Mouse (Mus musculus) hindbrain, embryonic 12.5 days (tissue): ENCODE data around the gene Helz2. TPM values are rescaled to one million over a fixed set of nuclear protein-coding genes. Genes with fewer than 3 reads are reported as not detected.

ENCODE experiments used
- ATAC-seq: fragments of 200-750 bp; cut with Nextera tagmentation; 2 replicates; pipeline ENCODE4 v1.8.0; 2017; ENCODE audit warnings: moderate TSS enrichment; ENCODE audit not compliant: low FRiP score
- H3K27ac ChIP-seq: fragments of 300-500 bp; sonication (generic); 2 replicates; pipeline ENCODE4 v1.5.1; 2016; ENCODE audit warnings: mild to moderate bottlenecking
- H3K27me3 ChIP-seq: fragments of 300-500 bp; sonication (generic); 2 replicates; pipeline ENCODE4 v1.6.1; 2016; ENCODE audit warnings: mild to moderate bottlenecking
- H3K36me3 ChIP-seq: fragments of 300-500 bp; sonication (generic); 2 replicates; pipeline ENCODE4 v1.6.1; 2016; ENCODE audit warnings: mild to moderate bottlenecking
- H3K4me1 ChIP-seq: fragments of 300-500 bp; sonication (generic); 2 replicates; pipeline ENCODE4 v1.6.1; 2016
- H3K4me2 ChIP-seq: fragments of 300-500 bp; sonication (generic); replicated peaks from 2 replicates; pipeline ENCODE4 v1.6.1; 2016; ENCODE audit warnings: mild to moderate bottlenecking
- H3K4me3 ChIP-seq: fragments of 300-500 bp; sonication (generic); 2 replicates; pipeline ENCODE4 v1.5.1; 2016; ENCODE audit warnings: mild to moderate bottlenecking
- H3K9ac ChIP-seq: fragments of 300-500 bp; sonication (generic); 2 replicates; pipeline ENCODE4 v1.6.1; 2016; ENCODE audit warnings: mild to moderate bottlenecking, moderate library complexity
- H3K9me3 ChIP-seq: fragments of 300-500 bp; sonication (generic); replicated peaks from 2 replicates; pipeline ENCODE4 v1.6.1; 2016; ENCODE audit warnings: mild to moderate bottlenecking
- WGBS: fragments of 180-500 bp; shearing (Covaris S2); methylation state at CpG from one replicate; pipeline ENCODE4 v1.1.7; 2016; 5-methylcytosine and 5-hydroxymethylcytosine counted together
- polyA plus RNA-seq: library from polyadenylated mRNA; unstranded; fragments of >200 nt; fragmentation: Nextera tagmentation; extraction: Ambion mirVana; gene quantifications from 2 replicates; pipeline ENCODE4 v1.2.1, GENCODE M21; 2016

The Helz2 gene
- polyA plus RNA-seq, 1 experiment from 2014 or later = 0.81 TPM

DNA sequence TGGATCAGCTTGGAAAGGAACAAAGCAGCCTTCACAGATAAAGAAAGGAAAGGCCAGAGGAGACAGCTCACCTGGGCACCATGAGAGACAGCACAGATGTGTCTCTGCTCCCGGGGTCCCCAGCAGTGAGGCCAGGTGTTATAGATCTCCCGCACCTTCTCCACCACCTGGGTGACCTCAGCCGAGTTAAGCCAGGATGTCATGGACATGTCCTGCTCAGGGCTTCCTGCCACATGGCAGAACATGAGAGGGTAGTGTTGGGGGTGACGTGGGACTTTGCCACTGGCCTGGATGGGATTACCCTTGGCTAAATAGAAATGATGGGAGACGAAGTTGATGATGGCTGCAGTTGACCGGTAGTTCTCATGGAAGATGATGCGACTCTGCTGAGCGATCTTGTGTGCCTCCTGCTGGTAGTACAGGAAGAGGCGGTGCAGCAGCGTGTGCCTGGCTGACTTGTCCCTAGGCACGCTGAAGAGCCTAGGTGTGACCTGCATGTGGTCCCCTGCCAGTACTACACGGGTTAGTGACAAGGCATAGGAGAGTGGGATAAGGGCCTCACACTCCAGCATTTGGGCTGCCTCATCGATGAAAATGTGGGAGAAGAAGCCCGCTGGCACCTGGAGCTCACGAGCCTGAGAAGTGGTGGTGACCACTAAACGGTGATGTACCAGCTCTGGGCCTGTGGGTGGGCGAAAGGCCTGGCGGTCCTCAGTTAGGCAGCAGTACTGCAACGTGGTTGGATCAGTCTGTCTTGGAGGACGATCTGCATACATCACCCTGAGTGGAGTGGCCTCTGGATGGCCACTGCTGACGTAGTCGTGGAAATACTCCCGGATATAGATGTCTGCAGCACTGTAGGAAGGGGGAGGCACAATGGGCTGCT is 5.9 kb downstream of the Helz2 start:
- H3K4me2 ChIP-seq = no peak overlapping the region
- H3K4me3 ChIP-seq = no peak overlapping the region
- 86% methylated on average over 23 of the region's 23 CpGs for WGBS
- H3K9me3 ChIP-seq = no peaks in the 10 kb centered on the region
- no peak overlapping the region for H3K27ac ChIP-seq
- no peaks in the 10 kb centered on the region for H3K27me3 ChIP-seq
- H3K9ac ChIP-seq = no peak overlapping the region
- no peaks in the 10 kb centered on the region for H3K36me3 ChIP-seq
- no peak for ATAC-seq
- H3K4me1 ChIP-seq = no peaks in the 10 kb centered on the region

DNA sequence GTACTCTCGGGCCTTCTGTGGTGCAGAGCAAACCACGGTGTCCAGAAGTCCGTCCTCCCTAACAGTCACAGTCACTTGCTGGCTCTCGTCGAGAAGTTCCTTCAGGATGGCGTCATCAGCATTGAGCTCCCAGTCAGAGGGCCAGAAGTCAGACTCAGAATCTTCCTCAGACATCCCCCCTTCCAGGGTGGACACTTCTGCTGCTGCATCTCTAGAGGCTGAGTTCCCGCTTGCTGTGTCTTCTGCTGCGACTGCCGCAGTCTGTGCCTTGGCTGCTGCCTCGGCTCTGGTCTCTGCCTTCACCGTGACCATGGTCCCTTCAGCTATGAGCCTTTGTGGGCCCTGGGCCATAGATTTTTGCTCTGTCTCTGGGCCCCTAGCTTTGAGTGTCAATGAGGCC is 7.1 kb downstream of the Helz2 start:
- 94% methylated on average over 11 of the region's 11 CpGs for WGBS
- ATAC-seq = no peak
- no peak overlapping the region for H3K27ac ChIP-seq
- H3K27me3 ChIP-seq = no peaks in the 10 kb centered on the region
- no peak overlapping the region for H3K9ac ChIP-seq
- H3K9me3 ChIP-seq = no peaks in the 10 kb centered on the region
- no peaks in the 10 kb centered on the region for H3K4me1 ChIP-seq
- H3K4me2 ChIP-seq = no peak overlapping the region
- no peak overlapping the region for H3K4me3 ChIP-seq
- no peaks in the 10 kb centered on the region for H3K36me3 ChIP-seq

DNA sequence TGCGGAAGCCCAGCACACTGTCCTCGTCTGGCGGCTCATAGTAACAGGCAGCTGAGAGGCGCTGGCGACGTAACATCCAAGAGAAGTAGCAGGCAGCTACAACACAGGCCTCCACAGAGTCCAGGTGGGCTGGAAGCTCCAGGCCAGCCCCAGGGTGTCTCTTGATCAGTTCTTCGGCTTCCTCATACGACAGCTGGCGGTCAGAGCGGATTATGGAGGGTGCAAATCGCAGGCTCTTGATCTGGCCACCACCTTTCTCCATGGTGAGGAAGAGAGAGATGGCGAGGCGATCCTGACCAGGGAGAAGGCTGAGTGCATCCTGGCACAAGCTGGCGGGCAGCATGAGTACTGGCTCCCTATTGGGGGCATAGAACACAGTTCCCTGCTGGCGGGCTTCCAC is 8.4 kb downstream of the Helz2 start:
- no peaks in the 10 kb centered on the region for H3K36me3 ChIP-seq
- H3K9ac ChIP-seq = no peak overlapping the region
- no peak overlapping the region for H3K4me2 ChIP-seq
- no peak for ATAC-seq
- no peaks in the 10 kb centered on the region for H3K9me3 ChIP-seq
- H3K27ac ChIP-seq = no peak overlapping the region
- H3K4me1 ChIP-seq = no peaks in the 10 kb centered on the region
- no peaks in the 10 kb centered on the region for H3K27me3 ChIP-seq
- 90% methylated on average over 15 of the region's 15 CpGs for WGBS
- H3K4me3 ChIP-seq = no peak overlapping the region

DNA sequence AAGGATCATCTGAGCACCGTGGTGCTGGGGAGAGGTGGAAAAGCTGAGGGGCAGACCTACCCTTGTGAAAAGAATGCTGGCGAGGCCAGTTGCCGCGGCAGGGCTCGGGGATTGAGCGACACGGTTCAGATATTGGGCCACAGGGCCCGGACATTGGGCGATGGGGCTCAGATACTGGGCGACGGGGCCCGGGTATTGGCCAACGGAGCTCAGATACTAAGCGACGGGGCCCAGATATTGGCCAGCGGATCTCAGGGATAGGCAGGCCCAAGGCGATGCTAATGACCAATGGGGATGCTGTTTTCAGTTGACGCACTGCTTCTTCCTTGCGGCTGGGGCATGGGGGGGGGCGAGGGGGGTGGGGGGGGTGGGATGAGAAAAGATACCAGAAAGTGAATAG is 10.7 kb downstream of the Helz2 start:
- Histone ChIP-seq H3K4me2 (no peak overlapping the region), H3K4me3 (no peak overlapping the region), H3K36me3 (no peaks in the 10 kb centered on the region), H3K4me1 (no peaks in the 10 kb centered on the region), H3K9me3 (no peaks in the 10 kb centered on the region), H3K9ac (no peak overlapping the region), H3K27ac (no peak overlapping the region), H3K27me3 (no peaks in the 10 kb centered on the region)
- ATAC-seq = no peak
- WGBS = 77% methylated on average over 20 of the region's 20 CpGs

DNA sequence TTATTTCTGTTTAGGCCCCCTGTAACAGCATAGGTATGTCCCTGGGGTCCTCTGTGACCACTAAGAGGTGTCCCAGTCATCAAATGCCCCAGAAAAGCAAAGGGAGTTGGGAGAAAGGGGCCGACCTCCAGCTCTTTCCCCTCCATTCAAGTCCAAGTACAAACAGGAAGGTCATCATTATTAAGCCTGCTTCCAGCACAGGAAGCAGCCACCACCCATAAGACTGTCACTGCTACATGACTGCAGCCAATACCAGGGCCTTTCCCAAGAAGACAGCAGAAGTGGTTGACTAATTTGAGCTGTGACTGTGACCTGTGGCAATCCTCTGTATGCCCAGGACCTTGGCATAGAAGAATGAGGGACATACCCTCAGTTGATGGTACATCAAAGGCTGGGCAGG is 13.5 kb downstream of the Helz2 start:
- ATAC-seq = no peak
- Histone ChIP-seq H3K9me3 (no peaks in the 10 kb centered on the region), H3K4me2 (no peak overlapping the region), H3K4me1 (no peaks in the 10 kb centered on the region), H3K9ac (no peak overlapping the region), H3K36me3 (no peaks in the 10 kb centered on the region), H3K4me3 (no peak overlapping the region), H3K27ac (no peak overlapping the region), H3K27me3 (no peaks in the 10 kb centered on the region)
- 100% methylated on average over 1 of the region's 1 CpGs for WGBS

DNA sequence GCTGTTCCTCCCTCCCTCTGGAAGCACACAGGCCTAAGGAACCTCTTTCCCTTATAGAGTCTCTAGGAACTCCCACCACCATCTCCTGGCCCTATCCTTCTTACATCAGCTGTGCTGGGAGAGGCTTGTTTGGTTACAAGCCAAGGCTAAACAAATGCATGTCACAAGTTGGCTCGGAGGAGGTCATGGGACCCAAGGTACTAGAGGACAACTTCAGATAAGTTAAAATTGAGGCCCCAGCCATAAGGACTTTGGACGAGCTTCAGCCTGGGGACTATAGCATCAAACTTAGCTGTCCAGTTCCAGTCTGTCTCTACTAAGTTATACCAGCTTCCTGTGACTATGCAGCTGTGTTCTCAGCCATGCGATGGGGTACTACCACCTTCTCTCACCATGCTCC is 14.7 kb downstream of the Helz2 start:
- no peak for ATAC-seq
- 93% methylated on average over 3 of the region's 3 CpGs for WGBS
- no peak overlapping the region for H3K27ac ChIP-seq

DNA sequence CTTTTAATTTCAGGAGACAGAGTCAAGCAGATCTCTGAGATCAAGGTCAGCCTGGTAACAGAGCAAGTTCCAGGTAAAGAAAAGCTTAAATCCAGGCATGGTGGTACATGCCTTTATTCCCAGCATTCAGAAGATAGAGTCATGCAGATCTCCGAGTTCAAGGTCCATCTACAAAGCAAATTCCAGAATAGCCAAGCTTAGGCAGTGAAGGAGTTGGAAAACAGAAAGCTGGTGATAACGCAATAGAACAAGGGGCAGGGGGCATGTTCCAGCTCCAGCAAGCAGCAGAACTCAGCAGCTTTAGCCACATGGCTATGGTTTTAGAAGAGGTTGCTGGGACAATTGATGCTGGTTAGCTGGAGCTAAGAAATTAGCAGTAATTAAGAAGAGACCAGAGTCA is 16.8 kb downstream of the Helz2 start:
- no peak overlapping the region for H3K4me2 ChIP-seq

More for the DNA sequence above, 14.7 kb downstream of the Helz2 start:
- H3K27me3 ChIP-seq = no peaks in the 10 kb centered on the region
- no peak overlapping the region for H3K4me3 ChIP-seq
- no peaks in the 10 kb centered on the region for H3K36me3 ChIP-seq
- no peak overlapping the region for H3K9ac ChIP-seq
- no peaks in the 10 kb centered on the region for H3K4me1 ChIP-seq
- no peaks in the 10 kb centered on the region for H3K9me3 ChIP-seq
- no peak overlapping the region for H3K4me2 ChIP-seq

DNA sequence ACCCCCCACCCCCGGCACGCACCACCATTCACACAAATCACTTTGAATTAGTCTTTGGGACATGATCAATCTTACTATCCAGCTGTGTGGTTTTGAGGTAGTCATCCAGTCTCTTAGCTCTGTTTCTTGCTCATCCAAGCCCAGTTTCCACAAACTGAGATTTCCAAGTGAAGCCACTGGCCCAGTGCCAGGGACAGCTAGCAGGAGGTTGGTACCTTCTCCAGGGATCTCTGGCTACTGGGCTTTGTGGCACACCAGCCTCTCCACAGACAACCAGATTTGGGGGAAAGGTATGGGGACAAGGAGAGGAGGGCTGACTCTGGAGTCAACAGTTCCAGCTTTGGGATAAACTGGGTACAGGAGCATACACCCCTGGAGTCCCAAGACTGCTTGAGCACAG is 21.5 kb downstream of the Helz2 start:
- no peak; the same call in 1 of the 2 replicates for ATAC-seq
- peak overlapping the region; percentile 60 for H3K4me2 ChIP-seq
- H3K4me1 ChIP-seq = peaks cover 19% of the 10 kb centered on the region
- H3K9me3 ChIP-seq = no peaks in the 10 kb centered on the region
- WGBS = 41% methylated on average over 2 of the region's 2 CpGs
- peaks cover 12% of the 10 kb centered on the region; the same call in 1 of the 2 replicates for H3K27me3 ChIP-seq
- peak overlapping the region; percentile 27; the same call in 1 of the 2 replicates for H3K4me3 ChIP-seq
- H3K27ac ChIP-seq = no peak overlapping the region
- no peak overlapping the region for H3K9ac ChIP-seq
- no peaks in the 10 kb centered on the region for H3K36me3 ChIP-seq

More for the DNA sequence above, 16.8 kb downstream of the Helz2 start:
- WGBS = 94% methylated on average over 2 of the region's 2 CpGs
- Histone ChIP-seq H3K4me1 (peaks cover 12% of the 10 kb centered on the region; the same call in 1 of the 2 replicates), H3K9ac (no peak overlapping the region), H3K4me3 (no peak overlapping the region), H3K27ac (no peak overlapping the region), H3K9me3 (no peaks in the 10 kb centered on the region), H3K36me3 (no peaks in the 10 kb centered on the region), H3K27me3 (no peaks in the 10 kb centered on the region)
- ATAC-seq = no peak

DNA sequence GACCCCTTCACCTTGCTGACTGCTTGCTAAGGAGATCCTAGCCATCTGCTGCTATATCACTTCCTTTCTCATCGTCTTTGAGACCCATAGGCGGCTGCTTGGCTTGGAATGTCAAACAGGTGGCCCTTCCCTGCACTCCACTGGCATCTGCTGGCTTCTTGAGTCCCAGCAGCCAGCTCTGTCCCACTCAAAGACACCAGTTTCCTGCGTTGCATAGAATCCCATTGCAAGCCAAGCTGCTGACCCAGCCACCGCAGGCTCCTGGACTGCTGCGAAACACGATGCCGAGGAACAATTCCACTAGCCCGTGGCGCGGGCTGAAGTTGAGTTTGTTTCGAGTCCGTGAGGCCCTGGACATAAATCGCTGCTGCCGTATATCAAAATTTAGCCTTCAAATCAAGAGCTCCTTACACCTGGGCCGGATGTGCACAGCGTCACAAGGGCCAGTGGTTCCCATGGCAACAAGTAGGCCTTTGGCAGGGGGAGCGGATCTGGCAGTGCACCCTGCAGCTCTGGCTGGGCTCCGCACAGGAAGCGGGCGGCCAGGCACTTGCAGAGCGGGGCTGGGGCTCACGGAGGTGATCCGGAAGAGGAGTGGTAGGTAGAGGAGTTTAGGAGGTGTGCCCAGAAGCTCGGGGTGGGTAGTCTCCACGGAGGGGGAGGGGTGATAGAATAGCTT is 22.1 kb downstream of the Helz2 start, which contains the start of gene Fndc11:
TSS of gene Fndc11 (plus strand) at position 476 of the 679 bp plus-strand sequence.
- Histone ChIP-seq H3K4me3 (peak within 1 kb of the TSS; percentile 27), H3K27ac (peak within 1 kb of the TSS; percentile 35; the same call in 1 of the 2 replicates), H3K9me3 (no peaks in the 10 kb centered on the region), H3K4me2 (peak within 1 kb of the TSS; percentile 60), H3K4me1 (peaks cover 19% of the 10 kb centered on the region), H3K36me3 (no peaks in the 10 kb centered on the region), H3K27me3 (peaks cover 17% of the 10 kb centered on the region; the same call in 1 of the 2 replicates), H3K9ac (peak within 1 kb of the TSS; percentile 45; the same call in 1 of the 2 replicates)
- 4% methylated on average over 25 of the region's 25 CpGs for WGBS
- ATAC-seq = peak; percentile 82

DNA sequence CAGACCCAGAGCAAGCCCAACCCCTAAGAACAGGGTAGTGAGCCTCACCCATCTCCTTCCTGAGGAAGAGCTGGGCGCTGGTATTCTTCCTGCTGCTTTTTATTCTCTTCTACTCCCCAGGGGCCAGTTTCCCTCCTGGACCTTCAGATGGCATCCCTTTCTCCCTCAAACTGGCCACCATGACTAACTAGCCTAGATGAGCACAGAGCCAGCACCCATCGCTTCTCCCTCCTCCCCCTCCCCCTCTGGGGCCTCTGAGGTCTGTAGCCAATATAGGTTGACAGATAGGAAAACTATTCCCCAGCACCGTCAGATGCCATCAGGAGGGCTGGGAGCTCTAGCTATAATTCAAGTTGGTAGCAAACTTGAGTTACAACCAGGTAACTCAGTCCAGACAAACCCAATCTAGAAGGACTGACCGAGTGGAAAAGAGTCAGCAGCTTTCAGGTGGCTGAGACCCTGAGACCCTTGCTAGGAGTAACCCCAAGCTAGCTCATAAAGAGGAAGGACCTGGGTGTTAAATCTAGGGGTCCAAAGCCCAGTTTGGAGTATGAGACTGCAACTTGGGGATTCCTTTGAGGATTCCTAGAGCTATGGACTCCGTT is 22.8 kb downstream of the Helz2 start:
- H3K27ac ChIP-seq = peak overlapping the region; percentile 35; the same call in 1 of the 2 replicates
- ATAC-seq = no peak
- H3K4me1 ChIP-seq = peaks cover 19% of the 10 kb centered on the region
- no peak overlapping the region for H3K4me3 ChIP-seq
- WGBS = 58% methylated on average over 5 of the region's 5 CpGs
- H3K4me2 ChIP-seq = peak overlapping the region; percentile 60; the same call in 1 of the 2 replicates
- H3K27me3 ChIP-seq = peaks cover 24% of the 10 kb centered on the region
- no peak overlapping the region for H3K9ac ChIP-seq
- no peaks in the 10 kb centered on the region for H3K36me3 ChIP-seq
- no peaks in the 10 kb centered on the region for H3K9me3 ChIP-seq

DNA sequence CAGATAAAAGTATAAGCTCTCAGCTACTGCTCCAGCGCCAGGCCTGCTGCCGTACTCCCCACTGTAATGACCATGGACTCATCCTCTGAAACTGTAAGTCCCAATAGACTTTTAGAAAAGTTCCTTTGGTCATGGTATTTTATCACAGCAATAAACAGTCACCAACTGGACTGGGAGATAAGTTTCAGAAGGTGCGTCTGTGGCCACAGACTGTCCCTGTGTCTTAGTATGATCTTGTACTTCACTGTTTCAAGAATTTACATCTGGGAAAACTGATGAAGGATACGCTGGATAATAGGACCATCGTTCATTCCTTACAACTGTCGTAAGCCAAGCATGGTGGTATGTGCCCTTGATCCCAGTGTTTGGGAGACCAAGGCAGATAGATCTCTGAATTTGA is 25.8 kb downstream of the Helz2 start:
- peaks cover 54% of the 10 kb centered on the region for H3K27me3 ChIP-seq
- H3K27ac ChIP-seq = no peak overlapping the region
- H3K4me2 ChIP-seq = no peak overlapping the region
- H3K36me3 ChIP-seq = no peaks in the 10 kb centered on the region
- no peak overlapping the region for H3K4me3 ChIP-seq
- peaks cover 26% of the 10 kb centered on the region for H3K4me1 ChIP-seq
- ATAC-seq = no peak
- no peaks in the 10 kb centered on the region for H3K9me3 ChIP-seq
- no peak overlapping the region for H3K9ac ChIP-seq
- 91% methylated on average over 6 of the region's 6 CpGs for WGBS

DNA sequence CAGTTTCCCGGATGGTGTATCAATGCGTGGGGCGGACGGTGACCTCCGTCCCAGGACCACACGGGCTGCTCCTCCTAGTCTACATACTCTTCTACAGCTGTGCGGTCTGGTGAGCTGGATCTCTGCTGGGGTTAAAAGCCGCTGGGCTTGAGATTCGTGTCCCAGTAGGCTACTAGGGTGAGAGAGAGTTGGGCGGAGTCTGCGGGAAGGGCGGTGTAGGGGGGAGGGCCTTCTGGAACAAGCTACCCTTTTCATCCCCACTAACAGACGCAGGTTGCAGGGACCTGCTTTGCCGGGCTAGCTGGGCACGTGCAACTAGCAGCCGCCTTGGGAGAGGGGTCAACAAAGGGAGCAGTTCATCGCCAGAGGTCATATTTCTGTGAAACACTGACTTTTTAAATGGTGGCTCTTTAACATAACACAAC is 28.8 kb downstream of the Helz2 start, which contains the start of gene Srms:
TSS of gene Srms (minus strand) at position 165 of the 425 bp plus-strand sequence.
- 2% methylated on average over 17 of the region's 17 CpGs for WGBS
- peaks cover 10% of the 10 kb centered on the region for H3K4me1 ChIP-seq
- H3K9me3 ChIP-seq = no peaks in the 10 kb centered on the region
- no peak within 1 kb of the TSS for H3K27ac ChIP-seq
- H3K4me2 ChIP-seq = peak within 1 kb of the TSS; percentile 45
- H3K4me3 ChIP-seq = peak within 1 kb of the TSS; percentile 22
- ATAC-seq = no peak; the same call in 1 of the 2 replicates
- H3K27me3 ChIP-seq = peaks cover 53% of the 10 kb centered on the region
- no peak within 1 kb of the TSS for H3K9ac ChIP-seq
- no peaks in the 10 kb centered on the region for H3K36me3 ChIP-seq
